Mouse (Mus musculus): ENCODE data around the gene Zfp383.

- TF ChIP-seq GATA1 (IDR thresholded peaks at IDR 0.05; ENCODE audit: low read length) (no peak), TAL1 (IDR thresholded peaks at IDR 0.05; ENCODE audit: low read length) (no peak)
Measured at GRCm38 (mm10) chr7:29905966-29906681, 1.9 kb upstream of the Zfp383 start, which contains the start of gene Zfp27.

Measured in erythroblast, embryonic 14.5 days (primary cell).